Mouse (Mus musculus) thymus, adult 2 months (tissue): ENCODE data around the gene Ptprg.

Source experiments
- CTCF ChIP-seq: fragments of 200-500 bp; IDR thresholded peaks from 2 replicates; pipeline ENCODE4 v1.5.1; 2012; ENCODE audit warnings: mild to moderate bottlenecking, control low read depth, low read length, moderate library complexity, borderline replicate concordance; ENCODE audit not compliant: control insufficient read depth, poor library complexity, insufficient read depth; ENCODE audit errors: extremely low read depth
- POLR2A ChIP-seq: fragments of 200-500 bp; IDR thresholded peaks from 2 replicates; pipeline ENCODE4 v1.6.1; 2012; ENCODE audit warnings: mild to moderate bottlenecking, low read length, control low read depth, moderate library complexity; ENCODE audit not compliant: control insufficient read depth, poor library complexity, insufficient read depth; ENCODE audit errors: extremely low read depth

GRCm38 (mm10) chr14:12112548-12113011 is 559.2 kb downstream of the Ptprg start:
- TF ChIP-seq POLR2A (no peak), CTCF (no peak)
